Mouse (Mus musculus) bone marrow, adult 2 months (tissue): ENCODE results near the gene Cers5. TPM values are rescaled to one million over a fixed set of nuclear protein-coding genes. Genes with fewer than 3 reads are reported as not detected.
"Not testable (repeated sequence)": the region's sequence is repeated elsewhere in the genome, so short reads cannot be mapped to it uniquely, and the experiment has no call there.

Experiments used
- H3K27ac ChIP-seq: fragments of 200-500 bp; 2 replicates; pipeline ENCODE4 v1.5.1; 2012; ENCODE audit warnings: low read depth, mild to moderate bottlenecking, control low read depth, inconsistent platforms, low read length; ENCODE audit not compliant: control insufficient read depth, poor library complexity, insufficient read depth
- H3K4me1 ChIP-seq: fragments of 200-500 bp; 2 replicates; pipeline ENCODE4 v1.6.1; 2011; ENCODE audit warnings: low read length; ENCODE audit not compliant: control insufficient read depth, insufficient read depth
- H3K4me3 ChIP-seq: fragments of 200-500 bp; replicated peaks from 2 replicates; pipeline ENCODE3; 2011; ENCODE audit warnings: mild to moderate bottlenecking, low read depth, low read length, control low read depth; ENCODE audit not compliant: control insufficient read depth
- CTCF ChIP-seq: fragments of 200-500 bp; IDR thresholded peaks from 2 replicates; pipeline ENCODE4 v1.5.1; 2011; ENCODE audit warnings: low read length, control low read depth; ENCODE audit not compliant: control insufficient read depth, insufficient read depth
- POLR2A ChIP-seq: fragments of 200-500 bp; IDR thresholded peaks from 2 replicates; pipeline ENCODE4 v1.6.1; 2011; ENCODE audit warnings: low read depth, mild to moderate bottlenecking, control low read depth, low read length, borderline replicate concordance; ENCODE audit not compliant: control insufficient read depth
- WGBS: fragments of 180-500 bp; shearing (Covaris S2); methylation state at CpG from one replicate; pipeline ENCODE4 v1.1.7; 2018; 5-methylcytosine and 5-hydroxymethylcytosine counted together
- polyA plus RNA-seq: library from polyadenylated mRNA; stranded (reverse); fragments of >200 nt; gene quantifications from 2 replicates; pipeline ENCODE4 v1.2.4, GENCODE M21; 2011; ENCODE audit warnings: low replicate concordance; ENCODE audit not compliant: missing spikeins, insufficient read depth, insufficient read length

Cers5 gene
- polyA plus RNA-seq, 1 experiment, result 33.1 TPM

- H3K4me1 ChIP-seq, result no peaks in the 10 kb centered on the region; the same call in none of the 2 replicates
- WGBS, result 89% methylated on average over 23 of the region's 23 CpGs
- TF ChIP-seq POLR2A (no peak), CTCF (no peak)
Observed at GRCm38 (mm10) chr15:99704041-99704681, 68.5 kb downstream of the Cers5 start.

GRCm38 (mm10) chr15:99703676-99704040 is 69.0 kb downstream of the Cers5 start:
- no peak overlapping the region for H3K27ac ChIP-seq
- no peaks in the 10 kb centered on the region; the same call in none of the 2 replicates for H3K4me1 ChIP-seq
- H3K4me3 ChIP-seq, result no peak overlapping the region
- WGBS, result 88% methylated on average over 5 of the region's 5 CpGs
- TF ChIP-seq POLR2A (no peak), CTCF (no peak)

More at GRCm38 (mm10) chr15:99704041-99704681, 68.5 kb downstream of the Cers5 start:
- no peak overlapping the region for H3K4me3 ChIP-seq
- no peak overlapping the region for H3K27ac ChIP-seq

- Histone ChIP-seq H3K27ac (no peak overlapping the region), H3K4me1 (no peaks in the 10 kb centered on the region; the same call in none of the 2 replicates)
- 80% methylated on average over 9 of the region's 9 CpGs for WGBS
Observed at GRCm38 (mm10) chr15:99703104-99703503, 69.6 kb downstream of the Cers5 start.

GRCm38 (mm10) chr15:99701999-99702900 is 70.4 kb downstream of the Cers5 start, which contains the start of gene Smarcd1:
Smarcd1 (plus strand) TSS chr15:99702129.
- WGBS, result 1% methylated on average over 71 of the region's 71 CpGs
- Histone ChIP-seq H3K27ac (peak within 1 kb of the TSS; percentile 68), H3K4me1 (no peaks in the 10 kb centered on the region; the same call in none of the 2 replicates), H3K4me3 (peak within 1 kb of the TSS; percentile 67)
- no peak for TF ChIP-seq POLR2A
- TF ChIP-seq CTCF, result peak; percentile 84

More at GRCm38 (mm10) chr15:99703104-99703503, 69.6 kb downstream of the Cers5 start:
- no peak for TF ChIP-seq POLR2A
- no peak for TF ChIP-seq CTCF
- H3K4me3 ChIP-seq, result no peak overlapping the region

- peak overlapping the region; percentile 67 for H3K4me3 ChIP-seq
- not testable (repeated sequence) for H3K27ac ChIP-seq, H3K4me1 ChIP-seq
- WGBS, result 35% methylated on average over 16 of the region's 16 CpGs
Observed at GRCm38 (mm10) chr15:99701640-99701998, 71.1 kb downstream of the Cers5 start.

GRCm38 (mm10) chr15:99700219-99701106 is 72.2 kb downstream of the Cers5 start:
- WGBS, result 78% methylated on average over 18 of the region's 18 CpGs
- no peak for TF ChIP-seq CTCF
- TF ChIP-seq POLR2A, result no peak
- no peak overlapping the region for H3K4me3 ChIP-seq
- no peak overlapping the region for H3K27ac ChIP-seq
- no peaks in the 10 kb centered on the region; the same call in 1 of the 2 replicates for H3K4me1 ChIP-seq

- TF ChIP-seq CTCF (no peak), POLR2A (no peak)
- 90% methylated on average over 10 of the region's 10 CpGs for WGBS
- Histone ChIP-seq H3K4me3 (no peak overlapping the region), H3K27ac (no peak overlapping the region), H3K4me1 (no peaks in the 10 kb centered on the region; the same call in 1 of the 2 replicates)
Observed at GRCm38 (mm10) chr15:99699715-99700114, 73.0 kb downstream of the Cers5 start.

- H3K4me1 ChIP-seq, result no peaks in the 10 kb centered on the region; the same call in 1 of the 2 replicates
- no peak overlapping the region; the same call in 1 of the 2 replicates for H3K27ac ChIP-seq
- H3K4me3 ChIP-seq, result no peak overlapping the region
- WGBS, result 40% methylated on average over 20 of the region's 20 CpGs
- TF ChIP-seq CTCF (no peak), POLR2A (no peak)
Observed at GRCm38 (mm10) chr15:99698533-99699085, 74.1 kb downstream of the Cers5 start.
